Mouse (Mus musculus) thymus, postnatal 4 days (tissue): ENCODE measurements around the gene Lrrtm4.

Source experiments
- DNase-seq: peaks from one replicate; pipeline ENCODE4 v3.0.0; 2021

Lrrtm4 gene

DNA sequence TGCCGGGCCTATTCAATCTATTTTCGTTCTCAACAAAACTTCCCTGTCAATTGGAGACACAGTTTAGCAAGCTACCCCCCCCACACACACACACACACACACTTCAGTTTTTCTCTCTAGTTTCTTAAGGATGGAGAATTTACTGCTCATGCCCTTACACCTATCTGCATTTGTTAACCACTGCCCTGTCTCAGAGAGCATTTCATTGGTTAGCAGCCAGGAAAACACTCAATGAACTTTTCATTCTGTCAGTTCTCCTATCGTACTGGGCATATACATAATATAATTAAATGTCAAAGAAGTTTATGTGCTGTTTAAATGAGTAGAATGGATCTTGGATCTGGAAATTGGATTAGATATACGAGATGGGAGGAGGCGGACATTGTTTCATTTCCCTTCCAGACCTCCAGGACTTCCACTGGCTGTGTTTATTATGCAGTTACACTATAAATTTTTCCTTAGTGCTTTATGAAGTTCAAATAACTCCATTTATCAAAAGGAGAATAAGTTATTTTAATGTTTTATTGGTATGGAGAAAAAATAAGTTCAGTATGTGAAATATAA is 742.0 kb downstream of the Lrrtm4 start:
- DNase-seq, result no peak

DNA sequence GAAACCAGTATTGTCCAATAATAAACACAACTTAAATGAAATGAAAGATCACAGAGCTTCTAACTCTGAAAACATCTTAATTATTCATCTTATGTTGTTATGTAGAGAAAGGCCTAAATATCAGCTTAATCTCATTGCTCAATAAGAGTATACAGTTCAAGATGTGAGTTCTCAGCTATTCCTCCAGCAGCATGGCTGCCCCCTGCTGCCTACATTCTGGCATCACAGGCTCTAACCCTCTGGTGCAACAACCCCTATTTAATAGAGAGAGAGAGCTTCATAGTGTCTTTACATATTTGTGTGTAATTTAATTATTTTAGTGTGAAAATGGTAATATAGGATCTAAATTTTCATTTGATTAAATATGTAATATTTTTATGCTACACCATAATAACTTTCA is 767.6 kb downstream of the Lrrtm4 start:
- no peak for DNase-seq

DNA sequence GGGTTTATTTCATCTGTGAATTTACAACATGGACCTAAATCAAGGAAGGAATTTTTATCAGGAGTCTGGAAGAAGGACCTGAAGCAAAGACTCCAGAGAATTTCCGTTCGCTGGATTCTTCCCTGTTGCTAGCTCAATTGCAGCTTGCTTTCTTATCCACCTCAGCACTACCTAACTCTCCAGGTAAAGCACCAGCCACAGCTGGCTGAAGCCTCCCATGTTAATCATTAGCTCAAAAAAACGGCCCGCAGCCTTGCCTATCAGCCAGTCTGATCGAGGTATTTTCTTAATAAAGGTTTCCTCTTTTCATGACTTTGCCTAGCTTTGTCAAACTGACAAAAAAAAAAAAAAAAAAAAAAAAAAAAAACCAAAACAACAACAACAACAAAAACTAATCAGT is 805.1 kb downstream of the Lrrtm4 start:
- DNase-seq, result no peak

DNA sequence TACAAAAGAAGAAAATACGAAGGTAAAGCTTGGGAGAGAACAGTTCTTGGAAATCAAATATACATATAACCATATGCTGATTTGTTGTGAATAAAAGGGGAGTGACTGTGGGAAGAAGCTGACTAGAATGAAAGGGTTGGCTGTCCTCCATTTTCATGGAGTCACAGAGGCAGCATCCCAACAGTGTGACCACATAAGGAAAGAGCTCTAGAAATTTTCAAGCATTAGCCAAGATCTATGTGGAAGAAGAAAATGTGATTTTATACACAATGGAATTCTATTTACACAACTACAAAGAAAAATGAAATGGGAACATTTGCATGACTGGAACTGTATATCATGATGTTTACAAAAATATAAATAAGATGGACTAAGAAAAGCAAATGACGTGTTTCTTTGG is 821.1 kb downstream of the Lrrtm4 start:
- DNase-seq, result no peak

DNA sequence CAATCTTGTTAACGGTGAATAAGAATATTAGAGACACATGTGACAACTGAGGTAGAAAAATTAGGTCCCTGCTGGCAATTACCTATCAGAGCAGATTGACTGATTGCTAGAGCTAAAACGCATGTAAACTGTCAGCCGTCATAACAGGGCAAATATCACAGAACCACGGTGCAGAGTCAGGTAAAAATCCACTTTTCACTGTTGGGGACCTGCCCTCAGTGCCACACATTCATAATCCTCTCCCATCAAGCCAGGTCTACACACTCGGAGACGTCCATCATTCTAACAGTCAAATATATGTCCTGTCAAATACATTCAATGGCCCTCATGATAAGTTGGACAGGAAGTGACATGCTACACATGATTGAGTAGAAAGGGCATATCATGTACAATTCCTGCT is 826.6 kb downstream of the Lrrtm4 start:
- DNase-seq, result no peak

DNA sequence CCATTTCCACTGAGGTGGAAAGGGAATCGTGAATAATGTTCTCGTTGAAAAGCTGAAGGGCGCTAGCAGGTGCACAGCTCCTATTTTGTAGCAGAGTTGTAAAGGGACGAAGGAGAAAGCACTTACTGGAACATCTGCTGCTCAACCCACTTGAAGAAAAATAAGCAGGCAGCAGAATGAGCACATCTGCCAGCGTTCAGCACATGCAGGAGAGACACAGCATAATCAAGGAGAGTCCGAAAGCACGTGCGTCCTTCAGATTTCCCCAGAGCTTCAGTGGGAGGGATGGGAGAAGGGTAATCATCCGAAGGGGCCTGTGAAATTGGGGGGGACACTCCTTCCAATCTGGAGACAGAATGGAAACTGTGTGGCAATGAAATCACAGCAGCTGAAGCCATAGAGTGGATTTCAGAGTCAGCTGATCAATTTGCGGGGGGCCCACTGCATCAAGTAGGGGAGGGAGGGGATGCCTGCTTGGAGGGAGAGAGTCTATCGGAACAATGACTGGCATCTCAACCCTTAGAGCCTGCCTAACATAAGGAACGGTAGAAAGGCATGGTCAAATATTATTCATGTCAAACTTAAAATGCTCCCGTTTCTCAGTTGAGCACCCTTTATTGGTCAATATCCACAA is 838.4 kb downstream of the Lrrtm4 start:
- no peak for DNase-seq
